Mouse (Mus musculus): Measurements from ENCODE around the gene Rassf3. TPM values are rescaled to one million over a fixed set of nuclear protein-coding genes. Genes with fewer than 3 reads are reported as not detected.

The Rassf3 gene
- total and polyA plus RNA-seq, 3 experiments, result 4.0 to 9.0 (median 7.3) TPM

DNA sequence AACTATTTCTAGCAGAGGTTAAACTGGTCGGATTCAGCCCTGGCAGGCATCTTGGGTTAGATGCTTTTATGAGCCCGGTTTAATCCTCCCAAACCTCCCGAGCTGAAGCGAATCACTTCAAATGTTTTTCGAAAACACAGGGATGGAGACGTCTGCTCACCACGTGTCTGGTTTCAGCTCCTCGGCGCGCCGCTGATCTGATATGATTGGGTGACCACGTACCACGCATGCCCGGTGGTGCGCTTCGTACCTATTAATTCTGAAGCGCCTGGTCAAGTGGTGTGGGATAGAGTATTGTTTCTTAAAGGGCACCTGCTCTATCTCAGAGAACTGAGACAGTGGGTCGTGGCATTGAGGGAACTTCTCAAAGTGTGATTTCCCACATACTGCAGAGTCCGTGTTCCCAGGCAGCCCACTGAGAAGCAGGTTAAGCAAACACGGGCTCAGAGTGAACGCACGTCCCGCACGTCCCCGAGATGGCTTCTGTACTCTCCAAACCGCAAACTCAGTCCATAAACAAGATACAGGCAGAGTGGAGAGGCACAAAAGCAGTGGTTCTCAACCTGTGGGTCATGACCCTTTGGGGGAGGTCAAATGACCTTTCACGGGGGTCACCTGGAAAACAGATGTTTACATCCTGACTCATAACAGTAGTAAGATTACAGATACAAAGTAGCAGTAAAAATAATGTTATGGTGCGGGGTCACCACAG, 40.4 kb downstream of the Rassf3 start:
- no peak overlapping the region for H3K4me3 ChIP-seq (replicated peaks in 1 of 3; ENCODE audit: low read depth in 2 of 3, low read length in 2 of 3, poor library complexity in 1 of 3)
- dilution Hi-C loops (cut with MboI; ENCODE audit: extremely low pct_ligation_motif_present, extremely low pct_unique_long_range_greater_than_20kb, low sequenced_read_pairs) (no loop called here), in situ Hi-C loops (cut with MboI; ENCODE audit: low pct_ligation_motif_present, low pct_unique_long_range_greater_than_20kb, low sequenced_read_pairs) (no loop called here)
- H3K36me3 ChIP-seq (replicated peaks in 1 of 2; ENCODE audit: control insufficient read depth in 1 of 2, insufficient read depth in 1 of 2, low read length in 1 of 2), result peaks cover 0 to 5% of the 10 kb centered on the region in 2 experiments
- no peaks in the 10 kb centered on the region for H3K9me3 ChIP-seq (replicated peaks; ENCODE audit: low read length)
- TF ChIP-seq IRF4 (IDR thresholded peaks at IDR 0.05; ENCODE audit: low read depth, low read length) (0 out of 2 replicates have a peak, but pooled peaks have one; percentile 48), TCF12 (IDR thresholded peaks at IDR 0.05; ENCODE audit: low read depth, low read length) (no peak), EP300 (IDR thresholded peaks at IDR 0.05; ENCODE audit: low read length) (0 out of 2 replicates have a peak, but pooled peaks have one; percentile 26), JUND (conservative IDR thresholded peaks at IDR 0.05; ENCODE audit: low read depth, low read length) (peak; percentile 68), POLR2A (IDR thresholded peaks at IDR 0.05; ENCODE audit: low read depth, low read length) (no peak), GABPA (IDR thresholded peaks at IDR 0.05; ENCODE audit: insufficient replicate concordance, low read depth, low read length) (no peak), RCOR1 (conservative IDR thresholded peaks at IDR 0.05; ENCODE audit: low read depth, low read length) (no peak), CHD1 (IDR thresholded peaks at IDR 0.05; ENCODE audit: low read depth, low read length) (no peak), BHLHE40 (IDR thresholded peaks at IDR 0.05; ENCODE audit: low read depth, low read length) (0 out of 2 replicates have a peak, but pooled peaks have one; percentile 12), NRF1 (IDR thresholded peaks at IDR 0.05; ENCODE audit: low read depth, low read length) (peak; percentile 77), MXI1 (IDR thresholded peaks at IDR 0.05; ENCODE audit: low read depth, low read length) (peak; percentile 57; the same call in 1 of the 2 replicates), MYC (IDR thresholded peaks at IDR 0.05; ENCODE audit: low read depth, low read length) (0 out of 2 replicates have a peak, but pooled peaks have one; percentile 22), JUN (IDR thresholded peaks at IDR 0.05; ENCODE audit: insufficient read depth, low read depth, low read length) (no peak), MAX (IDR thresholded peaks at IDR 0.05; ENCODE audit: low read length) (peak; percentile 93), ELF1 (IDR thresholded peaks at IDR 0.05; ENCODE audit: low read depth, low read length) (no peak)
- peak overlapping the region; percentile 6; the same call in 1 of the 2 replicates for H3K4me2 ChIP-seq (ENCODE audit: insufficient read depth, low read depth, poor library complexity, severe bottlenecking)
- peaks cover 12% of the 10 kb centered on the region in 2 experiments for H3K4me1 ChIP-seq (ENCODE audit: control insufficient read depth in 1 of 2, insufficient read depth in 2 of 2)
- H3K27ac ChIP-seq (ENCODE audit: insufficient read depth, low read depth), result no peak overlapping the region
- no peak overlapping the region for H3K9ac ChIP-seq (ENCODE audit: insufficient read depth, low read depth)
- no peaks in the 10 kb centered on the region for H3K79me2 ChIP-seq (replicated peaks; ENCODE audit: control insufficient read depth, extremely low read depth, insufficient read depth, poor library complexity, severe bottlenecking)
- no peaks in the 10 kb centered on the region for H3K27me3 ChIP-seq (replicated peaks)
- no peak for DNase-seq (ENCODE audit: extremely low read depth)

DNA sequence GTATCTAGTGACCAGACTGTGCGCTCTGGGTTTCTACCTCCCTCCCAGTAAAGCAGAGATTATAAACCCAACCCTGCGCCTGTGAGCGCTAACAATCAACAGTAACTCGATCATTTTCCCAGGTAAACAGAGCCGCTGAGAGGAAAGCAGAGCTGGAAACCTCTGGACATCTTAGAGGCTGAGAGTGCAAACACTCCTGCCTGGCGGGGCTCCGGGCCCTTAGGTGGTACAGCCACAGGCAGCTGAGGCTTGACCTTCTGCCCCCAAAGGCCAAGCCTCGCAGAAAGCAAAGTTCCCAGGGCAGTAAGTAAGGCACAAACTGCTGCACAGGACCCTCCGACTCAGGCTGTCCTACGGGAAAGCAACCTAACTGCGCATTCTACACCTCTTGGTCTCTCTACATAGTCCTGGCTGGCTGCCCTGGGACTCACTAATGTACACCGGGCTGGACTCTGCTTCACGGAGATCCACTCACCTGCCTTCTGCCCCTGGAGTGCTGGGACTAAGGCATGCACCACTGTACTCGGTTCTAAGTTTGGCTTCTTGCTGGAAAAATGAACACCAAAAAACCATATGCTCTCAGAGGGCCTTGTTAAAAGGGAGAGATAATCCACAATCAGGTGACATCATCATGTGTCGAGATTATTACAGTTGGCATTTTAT, 41.6 kb downstream of the Rassf3 start:
- H3K27ac ChIP-seq (ENCODE audit: insufficient read depth, low read depth), result no peak overlapping the region
- in situ Hi-C loops (cut with MboI; ENCODE audit: low pct_ligation_motif_present, low pct_unique_long_range_greater_than_20kb, low sequenced_read_pairs), result no loop called here
- DNase-seq (ENCODE audit: extremely low read depth), result no peak
- no peaks in the 10 kb centered on the region for H3K9me3 ChIP-seq (replicated peaks; ENCODE audit: low read length)
- no peak overlapping the region for H3K9ac ChIP-seq (ENCODE audit: insufficient read depth, low read depth)
- no peaks in the 10 kb centered on the region for H3K27me3 ChIP-seq (replicated peaks)
- dilution Hi-C loops (cut with MboI; ENCODE audit: extremely low pct_ligation_motif_present, extremely low pct_unique_long_range_greater_than_20kb, low sequenced_read_pairs), result no loop called here
- H3K4me2 ChIP-seq (ENCODE audit: insufficient read depth, low read depth, poor library complexity, severe bottlenecking), result no peak overlapping the region
- TF ChIP-seq USF2 (conservative IDR thresholded peaks at IDR 0.05; ENCODE audit: low read depth, low read length), result no peak
- TF ChIP-seq NELFE (IDR thresholded peaks at IDR 0.05; ENCODE audit: low read depth, low read length), result no peak
- TF ChIP-seq UBTF (IDR thresholded peaks at IDR 0.05; ENCODE audit: low read depth, low read length), result no peak
- TF ChIP-seq CHD1 (IDR thresholded peaks at IDR 0.05; ENCODE audit: low read depth, low read length), result no peak
- H3K36me3 ChIP-seq (replicated peaks in 1 of 2; ENCODE audit: control insufficient read depth in 1 of 2, insufficient read depth in 1 of 2, low read length in 1 of 2), result peaks cover 0 to 5% of the 10 kb centered on the region in 2 experiments
- H3K4me3 ChIP-seq (replicated peaks in 1 of 3; ENCODE audit: low read depth in 2 of 3, low read length in 2 of 3, poor library complexity in 1 of 3), result no peak overlapping the region
- H3K4me1 ChIP-seq (ENCODE audit: control insufficient read depth in 1 of 2, insufficient read depth in 2 of 2), result peaks cover 18 to 19% of the 10 kb centered on the region in 2 experiments
- no peaks in the 10 kb centered on the region for H3K79me2 ChIP-seq (replicated peaks; ENCODE audit: control insufficient read depth, extremely low read depth, insufficient read depth, poor library complexity, severe bottlenecking)

Measured in CH12.LX (cell line).